Mouse (Mus musculus): Measurements from ENCODE around the gene 1700001O22Rik. TPM values are rescaled to one million over a fixed set of nuclear protein-coding genes. Genes with fewer than 3 reads are reported as not detected.

1700001O22Rik gene
- polyA plus RNA-seq, 1 experiment from 2014 or later = 2.9 TPM

Other genes starting within 250 kb of the 1700001O22Rik start
- gene Cstad, start 208.6 kb downstream of the 1700001O22Rik start, polyA plus RNA-seq (2015; fragmentation: Nextera tagmentation; extraction: Ambion mirVana) = 1.9 and 2.0 TPM in 2 replicates
- 94.9 and 105 TPM in 2 replicates for gene Ntmt1, start 4.2 kb upstream of the 1700001O22Rik start, polyA plus RNA-seq (2015; fragmentation: Nextera tagmentation; extraction: Ambion mirVana)
- 39.5 and 47.3 TPM in 2 replicates for gene Asb6, start 26.7 kb upstream of the 1700001O22Rik start, polyA plus RNA-seq (2015; fragmentation: Nextera tagmentation; extraction: Ambion mirVana)
- gene Prrx2, start 31.3 kb upstream of the 1700001O22Rik start, polyA plus RNA-seq (2015; fragmentation: Nextera tagmentation; extraction: Ambion mirVana) = 103 and 107 TPM in 2 replicates
- 15.8 and 19.8 TPM in 2 replicates for gene Ptges, start 126.2 kb upstream of the 1700001O22Rik start, polyA plus RNA-seq (2015; fragmentation: Nextera tagmentation; extraction: Ambion mirVana)
- 37.2 and 37.6 TPM in 2 replicates for gene Tor1b, start 149.3 kb upstream of the 1700001O22Rik start, polyA plus RNA-seq (2015; fragmentation: Nextera tagmentation; extraction: Ambion mirVana)
- gene Tor1a, start 164.3 kb upstream of the 1700001O22Rik start, polyA plus RNA-seq (2015; fragmentation: Nextera tagmentation; extraction: Ambion mirVana) = 80.0 and 85.2 TPM in 2 replicates
- gene BC005624, start 178.5 kb upstream of the 1700001O22Rik start, polyA plus RNA-seq (2015; fragmentation: Nextera tagmentation; extraction: Ambion mirVana) = 64.2 and 70.1 TPM in 2 replicates
- 23.5 and 25.6 TPM in 2 replicates for gene Usp20, start 178.6 kb upstream of the 1700001O22Rik start, polyA plus RNA-seq (2015; fragmentation: Nextera tagmentation; extraction: Ambion mirVana)